Mouse (Mus musculus): ENCODE measurements at regions not wholly inside any gene's neighbourhood (a gene's known extent, or its start where the extent isn't known, plus 50 kb on each side); places are given as distances from the start of the nearest gene placed in this dataset.

DNA sequence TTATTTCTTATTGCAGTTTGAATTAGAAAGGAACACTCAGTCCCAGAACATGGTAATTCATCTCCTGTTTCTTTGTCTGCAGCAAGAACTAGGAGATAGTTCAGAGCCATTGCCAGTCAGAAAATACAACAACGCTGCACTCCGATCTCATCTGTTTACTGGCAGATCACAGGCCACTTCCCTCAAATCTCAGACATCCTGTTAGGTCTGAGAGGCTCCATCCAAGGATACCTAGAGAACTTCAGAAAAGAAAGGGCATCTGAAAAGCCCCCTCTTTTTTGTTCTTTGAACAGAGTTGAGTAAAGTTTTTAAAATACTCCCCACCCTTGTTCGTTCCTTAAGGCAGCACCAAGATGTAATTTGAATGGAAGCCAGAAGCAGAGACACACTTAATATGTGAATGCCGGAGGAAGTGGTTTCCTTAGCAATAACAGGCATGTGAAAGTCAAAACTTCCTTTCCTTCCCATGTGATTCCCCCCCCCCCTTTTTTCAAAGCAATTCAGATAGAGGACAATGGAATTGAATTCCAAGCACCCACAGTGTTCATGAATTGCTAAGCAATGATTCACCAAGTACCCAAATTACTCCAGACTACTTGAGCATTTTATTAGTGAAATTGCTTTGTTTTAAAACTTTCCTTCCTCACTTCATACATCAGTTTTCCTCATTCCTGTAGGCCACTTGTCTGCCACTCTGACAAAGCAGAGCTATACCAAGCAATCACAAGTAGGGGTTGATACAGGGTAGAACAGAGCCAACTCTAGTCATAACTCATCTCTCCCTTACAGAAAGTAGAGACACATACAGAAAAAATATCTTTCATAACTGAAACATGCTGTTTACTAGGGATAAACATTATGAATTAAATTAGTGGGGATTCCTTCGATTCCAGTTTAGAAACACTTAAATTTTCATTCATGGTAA is 100.7 kb upstream of the 4933415F23Rik start:
- TF ChIP-seq CTCF (IDR thresholded peaks at IDR 0.05; ENCODE audit: low read depth, low read length): no peak
- TF ChIP-seq POLR2A (IDR thresholded peaks at IDR 0.05; ENCODE audit: extremely low read depth, insufficient read depth, low read length): no peak

Measured in liver, adult 2 months (tissue).